Mouse (Mus musculus) T-helper 2 cell (primary cell): ENCODE results near the gene Krtap3-3.
"Not testable (repeated sequence)": the region's sequence is repeated elsewhere in the genome, so short reads cannot be mapped to it uniquely, and the experiment has no call there.

Experiments
- in situ Hi-C: fragments of 300-600 bp; cut with MboI, MseI; formaldehyde crosslinking; loops from one replicate; pipeline ENCODE4 v1.15.1; 2025; ENCODE audit warnings: high pct_unique_total_duplicates

Krtap3-3 gene

GRCm38 (mm10) chr11:99550765-99551164 lies at the start of gene Krtap3-3:
TSS of gene Krtap3-3 (minus strand) at chr11:99550865.
- in situ Hi-C loops, result no loop called here

- in situ Hi-C loops, result not testable (repeated sequence)
Observed at GRCm38 (mm10) chr11:99597742-99598141, 47.1 kb upstream of the Krtap3-3 start, which contains the start of gene Krtap9-3. TSS of gene Krtap9-3 (minus strand) at chr11:99598105.

DNA sequence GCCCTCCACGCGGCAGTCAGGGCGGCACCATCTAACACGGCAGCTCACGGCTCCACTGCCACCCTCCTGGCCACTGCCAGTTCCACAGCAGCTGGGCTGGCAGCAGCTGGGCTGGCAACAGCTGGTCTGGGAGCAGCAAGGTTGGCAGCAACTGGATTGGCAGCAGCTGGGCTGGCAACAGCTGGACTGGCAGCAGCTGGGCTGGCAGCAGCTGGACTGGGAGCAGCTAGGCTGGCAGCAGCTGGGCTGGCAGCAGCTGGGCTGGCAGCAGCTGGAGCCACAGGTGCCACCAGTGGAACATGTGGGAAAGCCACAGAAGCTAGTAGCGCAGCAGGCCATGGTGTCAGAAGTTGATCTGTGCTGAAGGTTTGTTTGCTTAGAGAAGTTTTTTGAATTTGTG lies 40.3 kb upstream of the Krtap3-3 start, which contains the start of gene Krtap1-3:
TSS of gene Krtap1-3 (minus strand) at position 359 of the 400 bp plus-strand sequence.
- in situ Hi-C loops, result no loop called here

DNA sequence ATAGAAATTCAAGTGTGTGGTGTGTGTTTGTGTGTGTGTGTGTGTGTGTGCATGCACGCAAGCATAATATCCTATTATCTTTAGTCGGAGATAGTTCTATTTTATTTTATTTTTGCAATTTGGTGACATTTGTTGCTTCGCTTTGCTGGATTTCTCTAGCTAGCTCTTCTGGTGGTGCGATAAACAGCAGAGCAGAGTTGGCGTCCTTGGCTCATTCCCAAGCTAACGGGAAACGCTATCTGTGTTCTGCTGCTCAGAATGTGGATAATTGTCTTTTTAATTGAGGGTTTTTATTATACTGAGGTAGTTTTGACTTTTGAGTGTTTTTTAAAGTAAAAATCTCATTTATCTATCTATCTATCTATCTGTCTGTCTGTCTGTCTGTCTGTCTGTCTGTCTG lies 34.4 kb upstream of the Krtap3-3 start:
- in situ Hi-C loops, result no loop called here

- in situ Hi-C loops, result no loop called here
Observed at GRCm38 (mm10) chr11:99583245-99583704, 32.6 kb upstream of the Krtap3-3 start, which contains the start of gene Krtap1-4. TSS of gene Krtap1-4 (minus strand) at chr11:99583654.

GRCm38 (mm10) chr11:99581564-99581963 lies 30.9 kb upstream of the Krtap3-3 start:
- in situ Hi-C loops, result no loop called here

DNA sequence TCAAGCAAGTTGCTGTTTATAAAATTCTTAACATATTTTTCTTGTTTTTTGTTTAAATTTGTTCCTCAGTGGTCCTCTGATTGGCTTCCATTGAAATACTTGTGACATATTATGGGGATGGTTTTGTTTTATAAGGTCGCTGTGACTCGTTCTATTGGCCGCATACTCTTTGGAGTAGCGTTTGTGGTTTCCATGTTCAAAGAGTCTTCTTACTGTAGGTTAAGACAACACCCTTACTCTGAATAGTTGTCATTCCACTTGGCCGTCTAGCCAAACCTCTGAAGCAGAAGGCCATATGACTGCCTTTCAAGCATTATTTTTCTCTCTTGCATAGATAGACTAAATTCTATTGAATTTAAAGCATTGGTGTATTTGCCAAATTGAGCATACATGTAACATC lies 30.4 kb upstream of the Krtap3-3 start:
- in situ Hi-C loops, result no loop called here

- in situ Hi-C loops, result no loop called here
Observed at GRCm38 (mm10) chr11:99580636-99581035, 30.0 kb upstream of the Krtap3-3 start, which contains the start of gene Krtap1-5. TSS of gene Krtap1-5 (minus strand) at chr11:99581016.

DNA sequence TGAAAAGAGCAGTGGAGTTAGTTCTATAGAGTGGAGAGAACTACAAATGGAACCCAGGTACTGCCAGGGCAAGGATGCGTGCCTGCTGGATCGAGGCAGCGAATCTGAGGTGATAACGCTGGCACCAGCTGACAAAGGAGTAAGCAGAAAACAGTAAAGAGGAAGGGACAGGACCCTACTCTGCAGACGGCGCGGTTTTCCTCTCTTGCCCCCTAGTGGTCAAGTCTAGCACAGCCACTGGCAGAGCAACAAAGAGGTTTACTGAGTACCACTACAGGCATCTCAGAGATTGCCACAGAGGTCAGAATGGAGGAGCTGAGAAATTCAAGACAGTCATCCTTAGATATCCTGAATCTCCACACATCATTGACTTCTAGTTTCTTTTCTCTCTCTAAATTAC lies 23.4 kb upstream of the Krtap3-3 start:
- in situ Hi-C loops, result no loop called here

DNA sequence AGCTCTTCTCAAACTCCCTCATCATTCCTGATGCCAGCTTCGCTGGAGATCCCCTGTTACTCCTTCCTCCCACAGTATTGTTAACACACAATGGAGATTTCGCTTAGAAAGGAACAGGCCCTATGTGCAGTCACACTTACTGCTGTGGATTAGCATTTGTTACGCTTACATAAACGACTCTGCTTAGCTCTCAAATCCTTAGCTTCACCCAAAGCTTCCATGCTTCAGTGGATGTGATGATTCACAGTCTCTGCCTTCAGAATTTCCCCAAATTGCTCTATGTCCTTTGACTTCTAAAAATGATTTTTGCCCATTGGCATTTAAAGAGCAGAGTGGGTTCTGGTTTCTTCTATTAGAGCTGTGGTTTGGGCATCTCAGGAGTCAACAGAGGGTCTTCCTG lies 22.5 kb upstream of the Krtap3-3 start:
- in situ Hi-C loops, result no loop called here

DNA sequence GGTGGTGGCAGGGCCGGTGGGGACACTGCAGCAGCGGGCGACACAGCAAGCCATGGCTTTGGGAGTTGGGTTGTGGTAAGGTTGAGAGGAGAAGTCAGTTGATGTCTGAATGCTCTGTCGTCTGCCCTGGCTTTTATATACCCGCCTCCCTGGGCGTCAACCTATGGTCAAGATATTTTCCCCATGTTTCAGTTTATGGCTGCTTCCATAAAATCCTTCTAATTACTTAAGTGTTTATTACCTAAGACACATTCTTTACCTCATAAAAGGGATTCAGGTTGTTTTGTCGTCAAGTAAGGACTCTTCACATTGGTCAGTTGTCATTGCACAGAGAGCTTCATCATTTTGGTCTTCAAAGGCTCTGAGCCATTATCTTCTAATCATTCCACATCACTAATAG lies 15.9 kb upstream of the Krtap3-3 start, which contains the start of gene Krtap3-1:
TSS of gene Krtap3-1 (minus strand) at position 101 of the 400 bp plus-strand sequence.
- in situ Hi-C loops, result no loop called here

DNA sequence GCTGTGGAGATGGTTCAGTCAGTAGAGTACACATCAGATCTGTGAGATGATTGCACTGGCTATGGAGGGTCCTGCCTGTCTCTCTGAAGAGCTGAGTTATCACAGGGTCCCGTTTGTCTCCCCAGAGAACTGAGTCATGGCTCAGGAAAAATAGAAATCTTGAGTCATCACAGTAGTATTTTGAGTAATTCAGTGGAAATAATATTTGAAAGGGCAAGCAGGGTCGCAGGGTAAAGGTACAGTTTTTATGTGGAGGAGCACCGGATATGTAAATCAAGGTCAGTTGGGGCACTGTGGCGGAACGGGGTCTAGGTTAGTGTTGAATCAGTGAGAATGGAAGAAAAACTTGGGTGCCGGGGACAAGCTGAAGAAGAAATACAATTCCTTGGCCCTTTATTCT lies 11.9 kb upstream of the Krtap3-3 start:
- in situ Hi-C loops, result no loop called here

- in situ Hi-C loops, result no loop called here
Observed at GRCm38 (mm10) chr11:99559366-99559765, 8.7 kb upstream of the Krtap3-3 start, which contains the start of gene Gm11939. TSS of gene Gm11939 (minus strand) at chr11:99559466.

DNA sequence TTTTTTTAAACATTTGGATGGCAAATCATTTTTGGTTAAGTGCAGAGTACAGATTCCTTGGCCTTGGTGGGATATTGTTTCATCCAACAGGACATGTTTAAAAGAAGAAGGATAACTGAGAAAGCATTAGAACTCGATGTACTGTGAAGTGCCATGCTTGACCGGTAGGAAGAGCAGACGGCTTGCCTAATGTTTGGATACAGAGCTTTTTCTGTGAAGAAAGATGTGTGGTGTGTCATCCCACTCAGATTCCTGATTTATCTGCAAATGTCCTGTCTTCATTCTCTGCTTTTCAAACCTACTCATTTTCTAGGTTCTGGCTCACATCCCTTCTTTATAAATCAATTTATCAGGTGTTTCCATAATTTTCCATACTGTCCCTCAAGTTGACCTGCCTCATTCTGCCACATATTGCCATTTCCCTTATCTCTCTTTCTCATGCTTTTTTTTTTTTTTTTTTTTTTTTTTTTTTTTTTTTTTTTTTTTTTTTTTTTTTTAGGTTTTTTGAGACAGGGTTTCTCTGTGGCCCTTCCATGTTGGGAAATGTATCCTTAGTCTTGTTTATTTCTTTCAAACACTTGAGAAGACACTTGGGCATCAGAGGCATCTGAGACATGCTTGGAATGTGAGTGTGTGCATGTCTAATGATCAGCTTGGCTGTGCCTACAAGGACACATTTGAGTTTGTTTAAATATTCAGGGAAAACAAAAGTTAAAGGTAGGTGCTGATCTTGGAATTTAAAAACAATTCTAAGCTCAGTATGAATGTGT lies 7.5 kb upstream of the Krtap3-3 start:
- in situ Hi-C loops, result no loop called here

GRCm38 (mm10) chr11:99556753-99557152 lies 6.1 kb upstream of the Krtap3-3 start, which contains the start of gene Krtap3-2:
TSS of gene Krtap3-2 (minus strand) at chr11:99556853.
- in situ Hi-C loops, result no loop called here

DNA sequence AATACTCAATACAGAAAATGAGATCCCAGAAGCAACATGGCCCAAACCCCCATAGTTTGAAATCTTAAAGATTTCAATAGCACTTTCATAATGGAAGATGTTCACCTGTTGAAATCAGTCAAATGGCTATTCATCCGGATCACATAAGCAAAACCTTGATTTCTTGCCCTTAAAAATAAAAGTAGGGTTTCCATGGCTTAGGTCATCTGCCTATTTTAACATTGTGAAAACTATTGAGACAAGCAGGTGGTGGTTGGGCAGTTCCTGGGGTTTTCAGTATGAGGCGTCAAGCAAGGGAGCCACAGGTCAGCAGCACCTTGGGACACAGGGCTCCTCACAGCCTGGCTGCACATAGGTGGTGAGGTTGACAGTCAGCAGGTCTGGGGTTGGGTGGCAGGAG lies 5.5 kb upstream of the Krtap3-3 start:
- in situ Hi-C loops, result no loop called here

GRCm38 (mm10) chr11:99547892-99548291 lies 2.8 kb downstream of the Krtap3-3 start:
- in situ Hi-C loops, result no loop called here

- in situ Hi-C loops, result no loop called here
Observed at GRCm38 (mm10) chr11:99539721-99540120, 10.9 kb downstream of the Krtap3-3 start.

GRCm38 (mm10) chr11:99521288-99521860 lies 29.3 kb downstream of the Krtap3-3 start, which contains the start of gene Krt39:
TSS of gene Krt39 (minus strand) at chr11:99521338.
- in situ Hi-C loops, result no loop called here

- in situ Hi-C loops, result no loop called here
Observed at GRCm38 (mm10) chr11:99514098-99514497, 36.6 kb downstream of the Krtap3-3 start.
